ENCODE assay signal across 8 mouse cellular contexts in genomic region chr1:95451755-95452154, GRCm38 (mm10).
DNase-seq lines count a peak whose midpoint lies in the region; ATAC-seq lines count a peak whose summit lies in the region.

No protein-coding gene starts in this region.

- DNase-seq in NIH3T3 (ENCODE audit: low read depth): peak; percentile 81
- DNase-seq in cerebellum, adult 9-11 months: peak; percentile 56
- DNase-seq in frontal cortex, adult 2 months (ENCODE audit: extremely low spot score in 1 of 2, low spot score in 1 of 2): peak; percentile 41 to 73
- peak; percentile 47 to 53 for DNase-seq in layer of hippocampus, adult 8-10 months (ENCODE audit: low spot score in 2 of 2)
- peak; percentile 28 to 54 for DNase-seq in lung, adult 18-20 months
- DNase-seq in ovary, postnatal 10 days (ENCODE audit: low spot score): peak; percentile 4
- DNase-seq in thymus, postnatal 0 days (ENCODE audit: low spot score): peak; percentile 73

- ATAC-seq in hematopoietic stem cell, adult 5-6 weeks (replicated peaks in 1 of 2; ENCODE audit: insufficient read depth in 1 of 2, low FRiP score in 2 of 2, low TSS enrichment in 1 of 2, low read depth in 1 of 2, poor library complexity in 2 of 2, severe bottlenecking in 2 of 2): peak; percentile 65 to 68; a peak in 2 of 4 replicates

Comparison
In these comparisons a context has a peak if more than half of its experiments do, and no peak if none do; other contexts are left out.
1. Peak in every context shown above with its lines: DNase-seq and ATAC-seq.
2. DNase-seq: peak in every context shown above with its lines; median percentile 81 in NIH3T3; 73 in thymus, postnatal 0 days; 57 in frontal cortex, adult 2 months; 56 in cerebellum, adult 9-11 months; 50 in layer of hippocampus, adult 8-10 months; 41 in lung, adult 18-20 months; 4 in ovary, postnatal 10 days.